Mouse (Mus musculus): ENCODE data around the gene Gm20605. TPM values are rescaled to one million over a fixed set of nuclear protein-coding genes. Genes with fewer than 3 reads are reported as not detected.
A peak's percentile ranks its signal among the peaks of the same experiment; 100 is the strongest.

Gene Gm20605
- polyA plus RNA-seq, 1 experiment from 2014 or later = 20.8 TPM

DNA sequence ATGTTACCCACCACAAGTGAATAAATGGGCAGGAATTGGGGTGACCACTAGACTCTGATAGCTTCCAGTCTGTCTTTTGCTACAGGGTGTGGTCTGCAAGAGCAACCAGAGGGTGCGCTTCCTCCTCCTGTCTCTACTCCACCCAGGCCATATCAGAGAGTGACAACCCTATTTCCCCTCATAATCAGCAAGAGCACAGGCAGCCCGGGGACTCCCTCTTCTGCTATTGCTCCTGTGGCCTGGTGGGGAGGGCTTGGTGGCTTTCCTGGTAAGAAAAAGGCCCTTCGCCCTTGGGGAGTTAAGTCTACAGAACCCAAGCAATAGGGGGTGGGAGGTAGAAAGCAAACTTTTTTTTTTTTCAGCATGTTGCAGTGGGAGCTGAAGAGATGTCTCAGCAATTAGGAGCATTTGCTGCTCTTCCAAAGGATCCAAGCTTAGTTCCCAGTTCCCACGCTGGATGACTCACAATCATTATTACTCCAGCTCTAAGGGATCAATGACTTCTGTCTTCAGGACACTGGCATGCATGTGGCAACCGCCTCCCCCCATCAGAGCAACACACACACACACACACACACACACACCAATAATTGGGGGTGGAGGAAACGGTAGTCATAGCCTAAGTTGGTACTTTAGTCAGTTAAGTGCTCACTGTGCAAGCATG lies 57.3 kb downstream of the Gm20605 start:
- DNase-seq (ENCODE audit: low spot score) = peak; percentile 53

DNA sequence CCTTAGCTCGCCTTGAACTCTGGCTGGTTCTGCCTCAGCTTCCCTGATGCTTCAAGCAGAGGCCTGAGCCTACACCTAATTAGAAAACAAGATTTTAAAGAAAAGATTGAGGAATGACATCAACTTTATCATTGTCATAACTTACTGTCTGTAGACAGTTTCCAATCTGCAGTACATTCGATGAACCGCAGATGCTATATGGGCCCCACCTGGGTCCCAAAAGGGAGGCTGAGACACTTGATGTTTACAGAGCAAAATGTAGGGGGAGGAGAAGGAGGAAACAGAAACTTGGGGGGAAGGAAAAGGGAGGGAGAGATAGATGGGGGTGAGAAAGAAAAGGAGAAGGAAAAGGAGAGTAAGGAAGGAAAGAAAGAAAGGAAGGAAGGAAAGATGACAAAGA lies 61.0 kb downstream of the Gm20605 start:
- peak; percentile 57 for DNase-seq (ENCODE audit: low spot score)

DNA sequence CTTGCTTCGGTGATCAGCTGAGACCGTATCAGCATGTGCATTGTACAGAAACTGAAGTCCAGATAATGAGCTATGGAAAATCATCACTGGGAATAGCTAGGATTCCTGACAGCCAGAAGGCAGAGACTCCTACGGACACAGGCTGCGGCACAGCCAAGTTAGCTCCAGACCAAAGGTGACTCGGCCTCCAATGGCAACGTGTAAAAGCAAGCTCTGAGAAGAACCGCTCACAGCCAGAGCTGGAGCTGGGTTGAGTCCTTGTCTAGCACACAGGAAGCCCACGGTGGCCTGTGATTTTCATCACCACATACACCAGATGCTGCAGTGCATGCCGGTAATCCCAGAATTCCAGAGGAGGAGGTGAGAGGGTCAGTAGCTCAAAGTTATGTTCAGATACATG lies 61.6 kb downstream of the Gm20605 start:
- DNase-seq (ENCODE audit: low spot score) = peak; percentile 38

DNA sequence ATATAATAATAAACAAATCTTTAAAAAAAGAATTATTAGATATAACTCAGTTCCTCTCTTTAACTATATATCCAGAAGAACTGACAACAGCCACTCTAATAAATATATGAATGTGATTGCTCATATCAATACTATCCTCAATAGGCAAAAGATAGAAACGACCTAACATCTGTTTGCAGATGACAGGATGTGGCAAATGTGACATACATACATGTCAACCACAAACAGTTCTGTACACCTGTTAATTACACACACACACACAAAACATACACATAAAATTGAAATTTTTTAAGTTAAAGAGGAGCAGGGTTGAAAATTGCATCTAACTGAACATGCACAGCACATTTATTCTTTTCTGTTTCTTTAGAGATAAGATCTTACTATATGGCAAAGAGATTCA lies 62.9 kb downstream of the Gm20605 start:
- DNase-seq (ENCODE audit: low spot score) = peak; percentile 79

Other genes starting within 250 kb of the Gm20605 start
- gene Zan, start 152.1 kb upstream of the Gm20605 start, polyA plus RNA-seq (2015; fragmentation: Nextera tagmentation; extraction: Ambion mirVana) = 0.01 and 0.08 TPM in 2 replicates
- gene Pop7, start 126.7 kb upstream of the Gm20605 start, polyA plus RNA-seq (2015; fragmentation: Nextera tagmentation; extraction: Ambion mirVana) = 84.6 and 90.0 TPM in 2 replicates
- gene Gigyf1, start 110.6 kb upstream of the Gm20605 start, polyA plus RNA-seq (2015; fragmentation: Nextera tagmentation; extraction: Ambion mirVana) = 10.5 and 15.9 TPM in 2 replicates
- gene Epo, start 95.9 kb upstream of the Gm20605 start, polyA plus RNA-seq (2015; fragmentation: Nextera tagmentation; extraction: Ambion mirVana) = not detected in 2 replicates
- gene Gnb2, start 95.7 kb upstream of the Gm20605 start, polyA plus RNA-seq (2015; fragmentation: Nextera tagmentation; extraction: Ambion mirVana) = 425 and 451 TPM in 2 replicates
- gene Actl6b, start 75.7 kb upstream of the Gm20605 start, polyA plus RNA-seq (2015; fragmentation: Nextera tagmentation; extraction: Ambion mirVana) = 0.14 TPM in 1 of 2 replicates, not detected in the other
- 0.98 and 1.2 TPM in 2 replicates for gene Tfr2, start 59.3 kb upstream of the Gm20605 start, polyA plus RNA-seq (2015; fragmentation: Nextera tagmentation; extraction: Ambion mirVana)
- gene Mospd3, start 28.1 kb upstream of the Gm20605 start, polyA plus RNA-seq (2015; fragmentation: Nextera tagmentation; extraction: Ambion mirVana) = 53.3 and 58.5 TPM in 2 replicates
- 18.6 and 21.1 TPM in 2 replicates for gene Pcolce, start 15.4 kb upstream of the Gm20605 start, polyA plus RNA-seq (2015; fragmentation: Nextera tagmentation; extraction: Ambion mirVana)
- 0.05 and 0.14 TPM in 2 replicates for gene Fbxo24, start 173 bp upstream of the Gm20605 start, polyA plus RNA-seq (2015; fragmentation: Nextera tagmentation; extraction: Ambion mirVana)
- gene Lrch4, start 54 bp upstream of the Gm20605 start, polyA plus RNA-seq (2015; fragmentation: Nextera tagmentation; extraction: Ambion mirVana) = 201 and 205 TPM in 2 replicates
- 30.0 and 32.9 TPM in 2 replicates for gene Sap25, start 12.2 kb downstream of the Gm20605 start, polyA plus RNA-seq (2015; fragmentation: Nextera tagmentation; extraction: Ambion mirVana)
- gene Irs3, start 16.5 kb downstream of the Gm20605 start, polyA plus RNA-seq (2015; fragmentation: Nextera tagmentation; extraction: Ambion mirVana) = 0.09 TPM in 1 of 2 replicates, not detected in the other
- gene Agfg2, start 55.6 kb downstream of the Gm20605 start, polyA plus RNA-seq (2015; fragmentation: Nextera tagmentation; extraction: Ambion mirVana) = 109 and 142 TPM in 2 replicates
- 7.2 and 8.8 TPM in 2 replicates for gene Nyap1, start 112.4 kb downstream of the Gm20605 start, polyA plus RNA-seq (2015; fragmentation: Nextera tagmentation; extraction: Ambion mirVana)
- gene Tsc22d4, start 116.6 kb downstream of the Gm20605 start, polyA plus RNA-seq (2015; fragmentation: Nextera tagmentation; extraction: Ambion mirVana) = 353 and 419 TPM in 2 replicates
- gene Ppp1r35, start 149.7 kb downstream of the Gm20605 start, polyA plus RNA-seq (2015; fragmentation: Nextera tagmentation; extraction: Ambion mirVana) = 69.4 and 69.6 TPM in 2 replicates
- gene Mepce, start 158.5 kb downstream of the Gm20605 start, polyA plus RNA-seq (2015; fragmentation: Nextera tagmentation; extraction: Ambion mirVana) = 13.1 and 17.2 TPM in 2 replicates
- gene Zcwpw1, start 158.6 kb downstream of the Gm20605 start, polyA plus RNA-seq (2015; fragmentation: Nextera tagmentation; extraction: Ambion mirVana) = 17.7 and 18.6 TPM in 2 replicates
- 1.4 and 1.8 TPM in 2 replicates for gene Pilra, start 207.1 kb downstream of the Gm20605 start, polyA plus RNA-seq (2015; fragmentation: Nextera tagmentation; extraction: Ambion mirVana)
- 2.0 and 2.8 TPM in 2 replicates for gene Pilrb1, start 228.9 kb downstream of the Gm20605 start, polyA plus RNA-seq (2015; fragmentation: Nextera tagmentation; extraction: Ambion mirVana)
- 1.6 and 1.8 TPM in 2 replicates for gene Pilrb2, start 242.6 kb downstream of the Gm20605 start, polyA plus RNA-seq (2015; fragmentation: Nextera tagmentation; extraction: Ambion mirVana)